Mouse (Mus musculus) G1E (cell line): Measurements from ENCODE around the gene Srrt. TPM values are rescaled to one million over a fixed set of nuclear protein-coding genes. Genes with fewer than 3 reads are reported as not detected.
A peak's percentile ranks its signal among the peaks of the same experiment; 100 is the strongest.

ENCODE experiments used
- ATAC-seq: 2 replicates; pipeline ENCODE4 v1.8.0; 2016; ENCODE audit warnings: mild to moderate bottlenecking; ENCODE audit not compliant: insufficient number of reproducible peaks, poor library complexity, low FRiP score, severe bottlenecking; ENCODE audit errors: extremely low read depth
- DNase-seq: peaks from one replicate; pipeline ENCODE4 v3.0.0; 2012; ENCODE audit warnings: low spot score
- H3K27me3 ChIP-seq: 2 replicates; pipeline ENCODE4 v1.6.1; 2012; ENCODE audit warnings: mild to moderate bottlenecking, low read length, inconsistent platforms; ENCODE audit not compliant: insufficient read depth
- H3K36me3 ChIP-seq: replicated peaks from 2 replicates; pipeline ENCODE3; 2012; ENCODE audit warnings: mild to moderate bottlenecking, inconsistent platforms
- H3K4me1 ChIP-seq: 2 replicates; pipeline ENCODE4 v1.6.1; 2012; ENCODE audit warnings: low read depth, low read length, inconsistent platforms, mixed read lengths; ENCODE audit not compliant: insufficient read depth
- H3K4me3 ChIP-seq: 2 replicates; pipeline ENCODE4 v1.5.1; 2012; ENCODE audit warnings: low read depth, mild to moderate bottlenecking, inconsistent platforms, low read length, moderate library complexity, mixed read lengths
- H3K9me3 ChIP-seq: replicated peaks from 2 replicates; pipeline ENCODE4 v1.6.1; 2012; ENCODE audit warnings: inconsistent platforms
- CTCF ChIP-seq: IDR thresholded peaks from 2 replicates; pipeline ENCODE4 v1.5.1; 2012; ENCODE audit warnings: low read depth, low read length, inconsistent platforms, mixed read lengths
- GATA1 ChIP-seq: IDR thresholded peaks from 2 replicates; pipeline ENCODE4 v1.6.1; 2012; ENCODE audit warnings: borderline replicate concordance, low read length, inconsistent platforms, mixed read lengths
- GATA2 ChIP-seq: IDR thresholded peaks from 2 replicates; pipeline ENCODE4 v1.6.1; 2012; ENCODE audit warnings: low read depth, low read length, inconsistent platforms, borderline replicate concordance
- POLR2AphosphoS5 ChIP-seq: IDR thresholded peaks from 2 replicates; pipeline ENCODE4 v1.6.1; 2012; ENCODE audit warnings: low read depth, low read length, inconsistent platforms; ENCODE audit not compliant: insufficient replicate concordance
- TAL1 ChIP-seq: conservative IDR thresholded peaks from 2 replicates; pipeline ENCODE4 v1.6.1; 2012; ENCODE audit warnings: low read depth, low read length, inconsistent platforms, mixed read lengths
- polyA plus RNA-seq: library from polyadenylated mRNA; stranded (reverse); fragments of >175 nt; gene quantifications from 2 replicates; pipeline ENCODE4 v1.2.3, GENCODE M21; 2012
- total RNA-seq, 2 experiments: library from RNA; stranded (forward) in 1 of 2; stranded (reverse) in 1 of 2; fragments of 200-1000 nt in 1 of 2; fragments of >200 nt in 1 of 2; fragmentation: Nextera tagmentation in 1 of 2; gene quantifications; 2 replicates each; pipeline ENCODE4 v1.2.3; 2014 to 2017

The Srrt gene
- total and polyA plus RNA-seq, 3 experiments, result 189 to 331 (median 243) TPM

GRCm38 (mm10) chr5:137338256-137338655 is 30.8 kb upstream of the Srrt start:
- Histone ChIP-seq H3K9me3 (no peaks in the 10 kb centered on the region), H3K4me1 (peaks cover 32% of the 10 kb centered on the region), H3K27me3 (peaks cover 50% of the 10 kb centered on the region), H3K4me3 (peak overlapping the region; percentile 47; the same call in 1 of the 2 replicates), H3K36me3 (no peaks in the 10 kb centered on the region)
- DNase-seq (no peak), ATAC-seq (no peak)
- TF ChIP-seq TAL1 (no peak), CTCF (no peak), GATA1 (no peak), GATA2 (no peak), POLR2AphosphoS5 (no peak)

DNA sequence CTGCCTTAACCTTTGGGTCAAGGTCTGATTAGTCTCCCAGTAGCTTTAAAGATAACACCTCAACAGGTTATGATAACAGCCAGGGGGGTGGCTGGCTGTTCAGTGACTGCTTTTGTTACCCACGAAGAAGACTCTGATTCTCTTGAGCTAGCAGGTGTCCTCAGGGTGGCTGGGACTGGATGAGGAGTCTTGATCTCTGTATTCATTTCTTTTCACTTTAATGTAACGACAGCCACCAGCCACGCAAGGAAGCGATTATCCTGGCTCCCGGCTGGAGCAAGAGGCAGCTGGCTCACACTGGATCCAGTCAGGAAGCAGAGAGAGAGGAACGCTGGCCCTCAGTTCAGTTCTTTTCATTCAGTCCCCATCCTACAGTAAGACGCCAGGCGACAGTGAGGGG is 29.7 kb upstream of the Srrt start:
- no peak for TF ChIP-seq POLR2AphosphoS5
- no peak for TF ChIP-seq CTCF
- no peak for TF ChIP-seq GATA2
- TF ChIP-seq TAL1, result no peak
- TF ChIP-seq GATA1, result no peak
- no peak for ATAC-seq
- Histone ChIP-seq H3K4me1 (peaks cover 43% of the 10 kb centered on the region), H3K9me3 (no peaks in the 10 kb centered on the region), H3K4me3 (no peak overlapping the region), H3K36me3 (no peaks in the 10 kb centered on the region), H3K27me3 (peaks cover 60% of the 10 kb centered on the region)
- DNase-seq, result no peak

- no peaks in the 10 kb centered on the region for H3K9me3 ChIP-seq
- H3K36me3 ChIP-seq, result no peaks in the 10 kb centered on the region
- ATAC-seq (no peak), DNase-seq (no peak)
- H3K27me3 ChIP-seq, result peaks cover 67% of the 10 kb centered on the region
- H3K4me1 ChIP-seq, result peaks cover 46% of the 10 kb centered on the region
- TF ChIP-seq POLR2AphosphoS5 (no peak), GATA2 (no peak)
- no peak overlapping the region for H3K4me3 ChIP-seq
Measured at GRCm38 (mm10) chr5:137335066-137335465, 27.6 kb upstream of the Srrt start.

- DNase-seq (no peak), ATAC-seq (no peak)
- peaks cover 64% of the 10 kb centered on the region for H3K27me3 ChIP-seq
- TF ChIP-seq POLR2AphosphoS5 (no peak), CTCF (no peak), GATA1 (no peak), GATA2 (no peak), TAL1 (no peak)
- no peaks in the 10 kb centered on the region for H3K9me3 ChIP-seq
- H3K36me3 ChIP-seq, result no peaks in the 10 kb centered on the region
- H3K4me1 ChIP-seq, result peaks cover 40% of the 10 kb centered on the region
- H3K4me3 ChIP-seq, result no peak overlapping the region
Measured at GRCm38 (mm10) chr5:137334317-137334716, 26.8 kb upstream of the Srrt start.

DNA sequence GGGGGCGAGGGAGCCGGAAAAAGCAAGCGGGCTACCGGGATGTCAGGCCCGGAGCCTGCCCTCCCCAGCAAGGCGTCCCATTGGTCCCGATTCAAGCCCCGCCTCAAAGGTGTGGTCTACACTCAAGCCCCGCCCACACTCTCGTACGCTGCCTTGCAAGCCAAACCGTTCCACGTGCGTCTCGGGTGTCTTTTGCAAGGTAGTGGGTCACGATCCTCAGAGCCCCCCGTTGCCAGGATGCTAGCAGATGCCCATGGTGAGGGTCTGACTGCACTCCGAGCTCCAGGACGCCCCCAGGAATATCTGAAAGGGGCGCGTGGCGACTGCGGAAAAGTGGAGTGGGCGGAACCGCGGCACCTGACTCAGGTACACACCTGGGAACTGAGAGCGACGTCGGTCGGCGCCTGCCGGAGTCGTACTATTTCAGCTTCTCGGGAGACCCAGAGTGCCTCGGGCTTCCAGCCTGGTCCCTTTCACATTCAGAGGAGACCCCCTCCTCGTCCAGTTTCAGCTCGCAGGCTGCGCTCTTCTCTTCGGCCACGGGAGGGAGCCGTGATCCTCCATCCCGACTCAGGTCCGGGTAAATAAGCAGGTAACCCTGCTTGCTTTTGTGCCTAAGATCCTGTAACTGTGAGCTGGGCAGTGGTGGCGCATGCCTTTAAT is 26.2 kb upstream of the Srrt start, which contains the start of gene Slc12a9:
Slc12a9 (minus strand) TSS at position 86 of the 663 bp plus-strand sequence.
- H3K4me1 ChIP-seq, result peaks cover 33% of the 10 kb centered on the region
- no peaks in the 10 kb centered on the region for H3K9me3 ChIP-seq
- peak within 1 kb of the TSS; percentile 73 for H3K4me3 ChIP-seq
- H3K27me3 ChIP-seq, result peaks cover 64% of the 10 kb centered on the region
- ATAC-seq, result peak; percentile 83
- TF ChIP-seq CTCF (peak; percentile 54; the same call in 1 of the 2 replicates), GATA1 (no peak)
- H3K36me3 ChIP-seq, result no peaks in the 10 kb centered on the region
- peak; percentile 85 for DNase-seq

- ATAC-seq (no peak), DNase-seq (no peak)
- H3K4me3 ChIP-seq, result peak overlapping the region; percentile 73
- no peak for TF ChIP-seq GATA1
- H3K36me3 ChIP-seq, result peaks cover 5% of the 10 kb centered on the region
- H3K4me1 ChIP-seq, result peaks cover 28% of the 10 kb centered on the region
- no peaks in the 10 kb centered on the region for H3K9me3 ChIP-seq
- peaks cover 70% of the 10 kb centered on the region for H3K27me3 ChIP-seq
Measured at GRCm38 (mm10) chr5:137332857-137333511, 25.5 kb upstream of the Srrt start.

DNA sequence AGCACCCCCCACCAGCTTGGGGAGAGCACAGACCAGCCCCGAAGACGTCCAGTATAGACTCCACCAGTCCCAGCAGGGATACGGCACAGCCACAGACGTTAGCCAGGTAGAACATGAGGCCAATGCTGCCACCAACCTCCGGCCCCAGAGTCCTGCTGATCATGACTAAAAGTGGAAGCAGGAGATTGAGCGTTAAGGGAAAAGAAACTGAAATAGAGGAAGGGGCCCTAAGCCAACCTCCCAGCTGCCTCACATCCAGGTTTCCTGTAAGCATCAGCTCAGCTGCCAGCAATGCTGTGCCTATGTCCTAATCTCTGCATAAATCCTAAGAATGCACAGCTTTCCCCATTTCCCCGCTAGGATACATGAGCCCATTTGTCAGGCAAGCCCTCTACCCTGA is 23.4 kb upstream of the Srrt start:
- DNase-seq, result no peak
- Histone ChIP-seq H3K4me3 (no peak overlapping the region), H3K27me3 (peaks cover 65% of the 10 kb centered on the region), H3K4me1 (peaks cover 33% of the 10 kb centered on the region), H3K9me3 (no peaks in the 10 kb centered on the region), H3K36me3 (peaks cover 13% of the 10 kb centered on the region)
- TF ChIP-seq CTCF, result no peak
- no peak for TF ChIP-seq GATA1
- TF ChIP-seq GATA2, result no peak
- no peak for TF ChIP-seq POLR2AphosphoS5
- TF ChIP-seq TAL1, result no peak
- ATAC-seq, result no peak
